Mouse (Mus musculus) embryonic fibroblast, embryonic 13.5 days (primary cell): ENCODE data around the gene Fbxo30. TPM values are rescaled to one million over a fixed set of nuclear protein-coding genes. Genes with fewer than 3 reads are reported as not detected.

Experiments used
- H3K27ac ChIP-seq: 2 replicates; pipeline ENCODE4 v1.5.1; 2012; ENCODE audit warnings: low read length, control low read depth, inconsistent platforms; ENCODE audit not compliant: insufficient read depth
- H3K4me1 ChIP-seq: 2 replicates; pipeline ENCODE4 v1.6.1; 2011; ENCODE audit warnings: low read length; ENCODE audit not compliant: control insufficient read depth, insufficient read depth
- H3K4me3 ChIP-seq: 2 replicates; pipeline ENCODE4 v1.5.1; 2011; ENCODE audit warnings: mild to moderate bottlenecking, control low read depth, low read length; ENCODE audit not compliant: insufficient read depth
- CTCF ChIP-seq: IDR thresholded peaks from 2 replicates; pipeline ENCODE4 v1.5.1; 2011; ENCODE audit warnings: mild to moderate bottlenecking, control low read depth, low read length, moderate library complexity, borderline replicate concordance; ENCODE audit not compliant: insufficient read depth
- POLR2A ChIP-seq: IDR thresholded peaks from 2 replicates; pipeline ENCODE4 v1.6.1; 2011; ENCODE audit warnings: low read depth, mild to moderate bottlenecking, control low read depth, low read length, moderate library complexity
- polyA plus RNA-seq: library from polyadenylated mRNA; stranded (reverse); fragments of >200 nt; gene quantifications from 2 replicates; pipeline ENCODE4 v1.2.4, GENCODE M21; 2011; ENCODE audit warnings: low read depth; ENCODE audit not compliant: missing spikeins, insufficient read length

The Fbxo30 gene
- polyA plus RNA-seq, 1 experiment: 30.9 TPM

GRCm38 (mm10) chr10:11319446-11319970 lies 38.4 kb downstream of the Fbxo30 start:
- H3K4me3 ChIP-seq: no peak overlapping the region
- H3K27ac ChIP-seq: no peak overlapping the region
- no peak for TF ChIP-seq POLR2A
- TF ChIP-seq CTCF: no peak
- H3K4me1 ChIP-seq: no peaks in the 10 kb centered on the region

GRCm38 (mm10) chr10:11322316-11322715 lies 41.2 kb downstream of the Fbxo30 start:
- no peak for TF ChIP-seq CTCF
- no peak for TF ChIP-seq POLR2A
- Histone ChIP-seq H3K27ac (no peak overlapping the region), H3K4me3 (no peak overlapping the region), H3K4me1 (no peaks in the 10 kb centered on the region)

GRCm38 (mm10) chr10:11323202-11323898 lies 42.2 kb downstream of the Fbxo30 start:
- Histone ChIP-seq H3K4me3 (no peak overlapping the region), H3K27ac (no peak overlapping the region), H3K4me1 (no peaks in the 10 kb centered on the region)
- TF ChIP-seq POLR2A (no peak), CTCF (no peak)

- Histone ChIP-seq H3K4me3 (no peak overlapping the region), H3K4me1 (no peaks in the 10 kb centered on the region), H3K27ac (no peak overlapping the region)
- TF ChIP-seq CTCF (peak; percentile 37; the same call in 1 of the 2 replicates), POLR2A (no peak)
Observed at GRCm38 (mm10) chr10:11326526-11326925, 45.4 kb downstream of the Fbxo30 start.

GRCm38 (mm10) chr10:11343205-11344141 lies 62.3 kb downstream of the Fbxo30 start, which contains the start of gene Epm2a:
TSS of gene Epm2a (plus strand) at chr10:11343404.
- TF ChIP-seq CTCF: no peak
- TF ChIP-seq POLR2A: peak; percentile 56; the same call in 1 of the 2 replicates
- H3K27ac ChIP-seq: peak within 1 kb of the TSS; percentile 77
- H3K4me3 ChIP-seq: peak within 1 kb of the TSS; percentile 62

GRCm38 (mm10) chr10:11344536-11345468 lies 63.7 kb downstream of the Fbxo30 start:
- no peak overlapping the region for H3K27ac ChIP-seq
- H3K4me3 ChIP-seq: no peak overlapping the region
- TF ChIP-seq CTCF (no peak), POLR2A (no peak)
- no peaks in the 10 kb centered on the region for H3K4me1 ChIP-seq

More at GRCm38 (mm10) chr10:11343205-11344141, 62.3 kb downstream of the Fbxo30 start, which contains the start of gene Epm2a:
- H3K4me1 ChIP-seq: no peaks in the 10 kb centered on the region

Other genes starting within 250 kb of the Fbxo30 start
- gene Grm1, start 199.0 kb upstream of the Fbxo30 start, polyA plus RNA-seq: not detected in 2 replicates
- gene Shprh, start 131.9 kb upstream of the Fbxo30 start, polyA plus RNA-seq: 21.3 and 22.3 TPM in 2 replicates
- 1.9 and 2.9 TPM in 2 replicates for gene Epm2a, start 62.1 kb downstream of the Fbxo30 start, polyA plus RNA-seq